In the genomic region with DNA sequence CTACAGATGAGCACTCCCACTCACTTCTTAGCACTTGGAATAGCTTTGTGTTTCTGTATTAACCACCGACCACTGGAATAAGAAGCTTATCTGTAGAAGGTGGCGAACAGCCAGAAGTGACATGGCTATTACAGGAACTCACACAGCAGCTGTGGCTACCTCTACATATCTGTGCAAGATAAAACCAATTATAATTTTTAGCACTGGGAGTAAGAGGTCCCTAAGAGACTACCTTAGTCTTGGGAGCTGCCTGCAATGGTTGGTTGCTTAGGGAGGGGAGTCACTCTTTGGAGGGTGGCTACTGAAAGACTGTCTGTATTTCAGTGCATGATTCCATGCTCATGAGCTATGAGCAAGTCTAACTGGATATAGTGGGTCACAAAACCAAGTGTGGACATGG, we compare ENCODE assay signal across 28 mouse cellular contexts.
DNase-seq lines count a peak whose midpoint lies in the region; ATAC-seq and TF ChIP-seq lines count a peak whose summit lies in the region.
"Had no signal": no experiment of that assay in that cellular context is flagged by ENCODE, and none has a peak within 500 bp of the region (broad histone marks: within the 10 kb centered on the region; RNA-seq: fewer than 3 reads in every experiment).

No protein-coding gene starts in this region.

- no peak for DNase-seq in liver, embryonic 11.5 days (ENCODE audit: low spot score)
- no peak for DNase-seq in liver
- DNase-seq in 416B (ENCODE audit: low read depth): peak; percentile 2
- peak; percentile 87 for DNase-seq in MEL (ENCODE audit: low read depth, low spot score)
- DNase-seq in MN1 (ENCODE audit: low spot score): no peak
- DNase-seq in kidney, postnatal 14 days: no peak
- DNase-seq: adrenal gland, postnatal 14 days; B cell, adult 2 months; cerebellum, adult 11-12 months; cerebellum, postnatal 10 days; gastrocnemius, postnatal 25 days; heart, adult 18-20 months; kidney, adult 9 months; kidney, postnatal 25 days; lung, embryonic 14.5 days; lung, postnatal 14 days; right cerebral cortex, postnatal 4 days; thymus, postnatal 4 days had no signal

- TF ChIP-seq CTCF in MEL (IDR thresholded peaks at IDR 0.05 in 2 of 3, conservative IDR thresholded peaks at IDR 0.05 in 1 of 3; ENCODE audit: control insufficient read depth in 1 of 3, insufficient read depth in 1 of 3, low read depth in 2 of 3, low read length in 3 of 3, poor library complexity in 1 of 3, severe bottlenecking in 1 of 3): no peak

- no peaks in the 10 kb centered on the region for H3K27me3 ChIP-seq in liver, embryonic 11.5 days (replicated peaks; ENCODE audit: control insufficient read depth, insufficient read depth, low read length)
- H3K27me3 ChIP-seq in MEL (ENCODE audit: control insufficient read depth in 1 of 2, insufficient read depth in 2 of 2, low read length in 2 of 2): no peaks in the 10 kb centered on the region
- H3K27me3 ChIP-seq in liver, embryonic 15.5 days: no peaks in the 10 kb centered on the region
- H3K27me3 ChIP-seq: embryonic facial prominence, embryonic 13.5 days; forebrain, embryonic 15.5 days; heart, embryonic 13.5 days; hindbrain, embryonic 13.5 days; limb, embryonic 13.5 days; neural tube, embryonic 13.5 days had no signal

- TF ChIP-seq POLR2A in MEL (IDR thresholded peaks at IDR 0.05; ENCODE audit: control insufficient read depth in 1 of 2, insufficient read depth in 1 of 2, low read depth in 1 of 2, low read length in 2 of 2, poor library complexity in 1 of 2): no peak

- no peaks in the 10 kb centered on the region for H3K4me1 ChIP-seq in liver, embryonic 11.5 days (replicated peaks; ENCODE audit: control insufficient read depth, insufficient read depth, low read length)
- peaks cover 6 to 9% of the 10 kb centered on the region in 2 experiments for H3K4me1 ChIP-seq in MEL (ENCODE audit: control insufficient read depth in 1 of 2, insufficient read depth in 2 of 2, low read length in 2 of 2)
- H3K4me1 ChIP-seq in liver, embryonic 15.5 days (replicated peaks): no peaks in the 10 kb centered on the region
- H3K4me1 ChIP-seq: embryonic facial prominence, embryonic 13.5 days; forebrain, embryonic 10.5 days; forebrain, embryonic 15.5 days; hindbrain, embryonic 13.5 days; limb, embryonic 13.5 days; neural tube, embryonic 13.5 days had no signal

- H3K27ac ChIP-seq in liver, embryonic 11.5 days (ENCODE audit: low read depth, low read length): no peak overlapping the region
- no peak overlapping the region for H3K27ac ChIP-seq in MEL (ENCODE audit: control insufficient read depth, low read depth, low read length)
- no peak overlapping the region for H3K27ac ChIP-seq in liver, embryonic 15.5 days (replicated peaks)
- H3K27ac ChIP-seq: embryonic facial prominence, embryonic 13.5 days; forebrain, embryonic 10.5 days; forebrain, embryonic 15.5 days; heart, embryonic 13.5 days; hindbrain, embryonic 13.5 days; left cerebral cortex, adult 2 months; limb, embryonic 13.5 days; neural tube, embryonic 13.5 days had no signal

- WGBS in liver, embryonic 11.5 days: 53% methylated on average over 2 of the region's 2 CpGs
- 25% methylated on average over 2 of the region's 2 CpGs for WGBS in liver, embryonic 15.5 days (ENCODE audit: insufficient replicate concordance)

- H3K4me2 ChIP-seq in liver, embryonic 11.5 days: no peak overlapping the region
- no peak overlapping the region for H3K4me2 ChIP-seq in liver, embryonic 15.5 days
- H3K4me2 ChIP-seq: embryonic facial prominence, embryonic 13.5 days; forebrain, embryonic 15.5 days; heart, embryonic 13.5 days; hindbrain, embryonic 13.5 days; limb, embryonic 13.5 days; lung, embryonic 14.5 days; neural tube, embryonic 13.5 days had no signal

- H3K9ac ChIP-seq in liver, embryonic 11.5 days (ENCODE audit: low read depth, low read length): no peak overlapping the region
- no peak overlapping the region for H3K9ac ChIP-seq in MEL (ENCODE audit: control insufficient read depth, low read depth, low read length, poor library complexity, severe bottlenecking)
- H3K9ac ChIP-seq in liver, embryonic 15.5 days: no peak overlapping the region
- H3K9ac ChIP-seq: embryonic facial prominence, embryonic 13.5 days; forebrain, embryonic 15.5 days; heart, embryonic 13.5 days; hindbrain, embryonic 13.5 days; limb, embryonic 13.5 days; lung, embryonic 14.5 days; neural tube, embryonic 13.5 days had no signal

- H3K9me3 ChIP-seq in liver, embryonic 11.5 days (ENCODE audit: control insufficient read depth, low read length): no peaks in the 10 kb centered on the region
- no peaks in the 10 kb centered on the region for H3K9me3 ChIP-seq in MEL (replicated peaks; ENCODE audit: insufficient read depth, low read length)
- no peaks in the 10 kb centered on the region for H3K9me3 ChIP-seq in liver, embryonic 15.5 days (replicated peaks)
- H3K9me3 ChIP-seq: embryonic facial prominence, embryonic 13.5 days; forebrain, embryonic 10.5 days; forebrain, embryonic 15.5 days; heart, embryonic 13.5 days; hindbrain, embryonic 13.5 days; limb, embryonic 13.5 days; neural tube, embryonic 13.5 days had no signal

- H3K36me3 ChIP-seq in liver, embryonic 11.5 days (ENCODE audit: control insufficient read depth, insufficient read depth, low read length): no peaks in the 10 kb centered on the region
- peaks cover 0 to 6% of the 10 kb centered on the region in 2 experiments; a peak in 2 of 4 replicates for H3K36me3 ChIP-seq in MEL (ENCODE audit: control insufficient read depth in 1 of 2, insufficient read depth in 2 of 2, low read length in 2 of 2)
- H3K36me3 ChIP-seq in liver, embryonic 15.5 days (replicated peaks): no peaks in the 10 kb centered on the region
- H3K36me3 ChIP-seq: embryonic facial prominence, embryonic 13.5 days; forebrain, embryonic 10.5 days; forebrain, embryonic 15.5 days; heart, embryonic 13.5 days; hindbrain, embryonic 13.5 days; limb, embryonic 13.5 days; neural tube, embryonic 13.5 days had no signal

- TF ChIP-seq RAD21 in MEL (IDR thresholded peaks at IDR 0.05; ENCODE audit: low read depth, low read length): no peak

- TF ChIP-seq EP300 in MEL (IDR thresholded peaks at IDR 0.05; ENCODE audit: low read depth in 1 of 2, low read length in 2 of 2): peak; percentile 74 to 75

- no peak overlapping the region for H3K4me3 ChIP-seq in liver, embryonic 11.5 days (ENCODE audit: low read depth, low read length)
- H3K4me3 ChIP-seq in MEL (ENCODE audit: control insufficient read depth in 1 of 2, insufficient read depth in 1 of 2, low read depth in 2 of 2, low read length in 2 of 2): no peak overlapping the region
- H3K4me3 ChIP-seq in liver, embryonic 15.5 days (replicated peaks): no peak overlapping the region
- H3K4me3 ChIP-seq: embryonic facial prominence, embryonic 13.5 days; forebrain, embryonic 10.5 days; forebrain, embryonic 15.5 days; heart, embryonic 13.5 days; hindbrain, embryonic 13.5 days; left cerebral cortex, adult 2 months; limb, embryonic 13.5 days; neural tube, embryonic 13.5 days had no signal

- no peaks in the 10 kb centered on the region for H3K79me2 ChIP-seq in MEL (ENCODE audit: control insufficient read depth, insufficient read depth, low read length, poor library complexity)

- peak; percentile 56 for ATAC-seq in liver, embryonic 11.5 days (replicated peaks; ENCODE audit: low FRiP score)
- ATAC-seq in liver, embryonic 15.5 days (ENCODE audit: insufficient read depth): 0 out of 2 replicates have a peak, but pooled peaks have one; percentile 5
- ATAC-seq: forebrain, embryonic 15.5 days; intestine, postnatal 0 days had no signal

TF ChIP-seq in MEL, 35 proteins besides CTCF, POLR2A, EP300 and RAD21:
- TF ChIP-seq ELF1 (IDR thresholded peaks at IDR 0.05; ENCODE audit: low read depth, low read length) (peak; percentile 58; the same call in 1 of the 2 replicates), BHLHE40 (IDR thresholded peaks at IDR 0.05; ENCODE audit: borderline replicate concordance, low read depth, low read length) (0 out of 2 replicates have a peak, but pooled peaks have one; percentile 24), GATA1 (IDR thresholded peaks at IDR 0.05; ENCODE audit: low read depth, low read length) (peak; percentile 80), E2F4 (IDR thresholded peaks at IDR 0.05; ENCODE audit: borderline replicate concordance, low read depth, low read length) (no peak), SIN3A (IDR thresholded peaks at IDR 0.05; ENCODE audit: low read length) (peak; percentile 33; the same call in 1 of the 2 replicates), ETS1 (IDR thresholded peaks at IDR 0.05; ENCODE audit: low read depth, low read length) (peak; percentile 87), MAZ (IDR thresholded peaks at IDR 0.05; ENCODE audit: low read depth, low read length) (no peak), RCOR1 (IDR thresholded peaks at IDR 0.05; ENCODE audit: low read depth, low read length) (peak; percentile 47; the same call in 1 of the 2 replicates), TCF12 (IDR thresholded peaks at IDR 0.05; ENCODE audit: low read depth, low read length) (peak; percentile 76), MXI1 (IDR thresholded peaks at IDR 0.05; ENCODE audit: low read depth, low read length) (no peak)

Comparison
In these comparisons a context has a peak if more than half of its experiments do, and no peak if none do; other contexts are left out.
1. DNase-seq: peak in 416B (single experiment) and MEL (single experiment); none in liver, embryonic 11.5 days (single experiment), liver (single experiment), MN1 (single experiment) and kidney, postnatal 14 days (single experiment).